Mouse (Mus musculus) liver, embryonic 13.5 days (tissue): ENCODE measurements around the gene Irx3. TPM values are rescaled to one million over a fixed set of nuclear protein-coding genes. Genes with fewer than 3 reads are reported as not detected.

ENCODE experiments used
- ATAC-seq: fragments of 200-750 bp; cut with Nextera tagmentation; 2 replicates; pipeline ENCODE4 v1.8.0; 2017; ENCODE audit warnings: low read depth, mild to moderate bottlenecking, moderate number of reproducible peaks, moderate library complexity
- DNase-seq: peaks from one replicate; pipeline ENCODE4 v3.0.0; 2022
- H3K27ac ChIP-seq: fragments of 300-500 bp; sonication (generic); 2 replicates; pipeline ENCODE4 v1.5.1; 2015; ENCODE audit warnings: moderate library complexity, mild to moderate bottlenecking, inconsistent platforms
- H3K27me3 ChIP-seq: fragments of 300-500 bp; sonication (generic); 2 replicates; pipeline ENCODE4 v1.6.1; 2015; ENCODE audit warnings: mild to moderate bottlenecking, inconsistent platforms
- H3K36me3 ChIP-seq: fragments of 300-500 bp; sonication (generic); 2 replicates; pipeline ENCODE4 v1.6.1; 2015; ENCODE audit warnings: mild to moderate bottlenecking, inconsistent platforms
- H3K4me1 ChIP-seq: fragments of 300-500 bp; sonication (generic); replicated peaks from 2 replicates; pipeline ENCODE4 v1.6.1; 2015; ENCODE audit warnings: inconsistent platforms
- H3K4me2 ChIP-seq: fragments of 300-500 bp; sonication (generic); 2 replicates; pipeline ENCODE4 v1.6.1; 2015; ENCODE audit warnings: inconsistent platforms, mild to moderate bottlenecking, moderate library complexity
- H3K4me3 ChIP-seq: fragments of 300-500 bp; sonication (generic); replicated peaks from 2 replicates; pipeline ENCODE4 v1.5.1; 2015; ENCODE audit warnings: mild to moderate bottlenecking, inconsistent platforms
- H3K9ac ChIP-seq: fragments of 300-500 bp; sonication (generic); 2 replicates; pipeline ENCODE4 v1.6.1; 2015; ENCODE audit warnings: mild to moderate bottlenecking, inconsistent platforms
- H3K9me3 ChIP-seq: fragments of 300-500 bp; sonication (generic); replicated peaks from 2 replicates; pipeline ENCODE4 v1.6.1; 2016; ENCODE audit warnings: inconsistent platforms
- WGBS: fragments of 180-500 bp; shearing (Covaris S2); methylation state at CpG from one replicate; pipeline ENCODE4 v1.1.7; 2015; ENCODE audit not compliant: insufficient replicate concordance; 5-methylcytosine and 5-hydroxymethylcytosine counted together
- polyA plus RNA-seq: library from polyadenylated mRNA; unstranded; fragments of >200 nt; fragmentation: Nextera tagmentation; extraction: Ambion mirVana; gene quantifications from 2 replicates; pipeline ENCODE4 v1.2.1, GENCODE M21; 2015

Irx3 gene
- polyA plus RNA-seq, result 0.06 and 0.15 TPM in 2 replicates

DNA sequence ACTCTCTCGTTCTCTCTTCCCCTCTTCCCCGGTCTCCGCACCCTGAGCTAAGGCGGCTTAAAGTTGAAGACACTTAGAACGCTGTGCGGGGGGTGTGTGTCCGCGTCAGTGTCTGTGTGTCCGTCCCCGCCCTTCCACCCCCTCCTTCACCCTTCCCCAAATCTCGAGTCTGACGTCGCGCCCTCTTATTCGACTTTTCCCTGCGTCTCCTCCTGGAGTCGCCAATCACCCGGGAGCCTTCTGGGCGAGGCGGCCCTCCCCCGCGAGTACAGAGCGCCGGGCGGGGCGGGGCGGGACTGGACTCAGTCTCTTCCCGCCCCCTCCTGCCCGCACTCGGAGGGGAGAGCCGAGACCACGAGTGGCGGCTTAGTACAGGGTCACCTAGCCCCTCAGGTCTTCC is at the start of gene Irx3:
Gene Irx3 (minus strand): TSS at position 229 of the 400 bp plus-strand sequence.
- peak within 1 kb of the TSS; percentile 51 for H3K4me3 ChIP-seq
- H3K9me3 ChIP-seq, result no peaks in the 10 kb centered on the region
- no peak within 1 kb of the TSS for H3K9ac ChIP-seq
- ATAC-seq, result peak; percentile 33
- no peaks in the 10 kb centered on the region for H3K36me3 ChIP-seq
- no peak for DNase-seq
- under 1% methylated on average over 33 of the region's 33 CpGs for WGBS
- peaks cover 45% of the 10 kb centered on the region for H3K4me1 ChIP-seq
- H3K27ac ChIP-seq, result no peak within 1 kb of the TSS
- peaks cover 100% of the 10 kb centered on the region for H3K27me3 ChIP-seq
- H3K4me2 ChIP-seq, result peak within 1 kb of the TSS; percentile 68

DNA sequence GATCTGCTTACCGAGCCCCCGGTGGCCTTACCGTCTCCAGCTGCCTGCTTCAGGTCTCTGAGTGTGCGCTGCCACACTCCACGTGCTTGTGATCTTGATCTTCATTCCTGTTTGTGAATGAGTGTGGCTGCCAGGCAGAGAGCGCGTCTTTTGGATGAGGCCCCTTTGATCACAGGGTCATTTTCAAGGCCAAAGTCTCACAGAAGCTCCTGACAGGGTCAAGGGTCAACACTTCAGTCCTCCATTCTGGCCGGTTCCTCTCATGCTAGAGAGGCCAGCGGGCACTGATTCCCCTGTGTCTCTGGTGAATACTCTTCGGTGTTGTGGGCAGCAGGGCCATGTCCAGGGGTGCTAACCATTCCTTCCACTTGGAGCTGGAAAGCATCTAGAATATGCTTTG is 49.5 kb upstream of the Irx3 start:
- Histone ChIP-seq H3K9ac (no peak overlapping the region), H3K9me3 (no peaks in the 10 kb centered on the region), H3K36me3 (no peaks in the 10 kb centered on the region), H3K4me1 (no peaks in the 10 kb centered on the region), H3K27ac (no peak overlapping the region), H3K27me3 (peaks cover 3% of the 10 kb centered on the region; the same call in 1 of the 2 replicates), H3K4me3 (no peak overlapping the region), H3K4me2 (no peak overlapping the region)
- DNase-seq, result no peak
- 63% methylated on average over 10 of the region's 10 CpGs for WGBS
- no peak for ATAC-seq

DNA sequence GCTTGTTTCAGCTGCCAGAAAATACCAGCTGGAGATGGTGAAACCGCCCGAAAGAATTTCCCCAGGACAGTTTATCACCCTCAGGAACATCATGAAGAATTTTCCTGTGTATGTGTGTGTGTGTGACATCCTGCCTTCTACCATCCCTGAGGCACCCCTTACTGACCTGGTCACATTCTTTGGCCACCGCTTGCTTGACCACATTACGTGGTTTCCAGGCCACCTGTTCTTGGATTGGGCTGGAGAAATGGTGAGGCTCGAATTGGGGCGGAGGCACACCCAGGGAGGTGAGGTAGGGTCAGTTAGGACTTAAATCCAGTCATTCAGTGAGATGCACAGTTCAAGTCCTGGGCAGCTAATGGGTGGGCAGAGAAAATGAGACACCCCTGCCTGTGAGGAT is 48.1 kb upstream of the Irx3 start:
- Histone ChIP-seq H3K36me3 (no peaks in the 10 kb centered on the region), H3K4me3 (no peak overlapping the region), H3K9me3 (no peaks in the 10 kb centered on the region), H3K4me2 (no peak overlapping the region), H3K27ac (no peak overlapping the region), H3K4me1 (no peaks in the 10 kb centered on the region), H3K27me3 (0 out of 2 replicates have a peak, but pooled peaks cover 3% of the 10 kb centered on the region), H3K9ac (no peak overlapping the region)
- ATAC-seq (no peak), DNase-seq (no peak)
- WGBS, result 71% methylated on average over 6 of the region's 6 CpGs

DNA sequence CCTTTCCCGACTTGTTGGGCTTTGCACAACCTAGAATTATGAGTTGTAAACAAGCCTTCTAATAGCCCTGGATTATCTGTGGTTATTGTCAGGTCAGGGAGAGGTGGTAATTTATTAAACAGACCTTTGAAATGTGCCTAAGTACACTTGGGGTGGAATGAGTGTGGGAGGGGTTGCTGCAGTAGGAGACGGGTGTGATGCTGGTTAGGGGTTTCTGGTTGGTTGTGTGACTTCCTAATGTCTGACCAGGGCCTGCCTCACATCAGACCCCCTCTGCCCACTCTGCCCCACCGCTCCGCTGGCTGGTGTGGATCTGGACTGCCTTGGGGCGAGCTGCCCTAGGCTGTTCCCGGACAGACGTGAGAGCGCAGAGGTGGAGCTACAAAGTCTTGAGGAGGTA is 47.7 kb upstream of the Irx3 start:
- H3K4me3 ChIP-seq, result no peak overlapping the region
- no peak overlapping the region for H3K9ac ChIP-seq
- no peak for ATAC-seq
- H3K27me3 ChIP-seq, result 0 out of 2 replicates have a peak, but pooled peaks cover 3% of the 10 kb centered on the region
- no peaks in the 10 kb centered on the region for H3K4me1 ChIP-seq
- H3K27ac ChIP-seq, result no peak overlapping the region
- 72% methylated on average over 8 of the region's 8 CpGs for WGBS
- H3K4me2 ChIP-seq, result no peak overlapping the region
- no peaks in the 10 kb centered on the region for H3K36me3 ChIP-seq
- H3K9me3 ChIP-seq, result no peaks in the 10 kb centered on the region
- DNase-seq, result no peak

DNA sequence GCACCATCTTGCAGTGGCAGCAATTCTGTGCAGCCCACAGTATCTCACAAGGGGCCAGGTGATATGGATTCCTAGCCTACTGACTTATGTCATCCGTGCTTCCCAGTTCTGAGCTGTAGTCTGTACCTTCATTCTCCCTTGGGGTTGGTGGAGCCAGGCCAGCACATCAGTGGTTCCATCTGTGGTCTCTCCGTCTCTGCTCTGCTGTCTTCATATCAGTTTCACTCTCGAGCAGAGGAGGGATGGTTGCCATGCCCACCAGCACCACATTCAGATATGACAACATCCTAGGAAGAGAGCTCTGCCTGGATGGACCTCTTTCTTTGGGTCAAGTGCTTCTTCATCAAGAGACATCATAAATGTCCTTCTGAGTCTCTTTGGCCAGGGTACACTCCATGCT is 43.8 kb upstream of the Irx3 start:
- WGBS, result 47% methylated on average over 3 of the region's 3 CpGs
- no peak for DNase-seq
- no peak for ATAC-seq

DNA sequence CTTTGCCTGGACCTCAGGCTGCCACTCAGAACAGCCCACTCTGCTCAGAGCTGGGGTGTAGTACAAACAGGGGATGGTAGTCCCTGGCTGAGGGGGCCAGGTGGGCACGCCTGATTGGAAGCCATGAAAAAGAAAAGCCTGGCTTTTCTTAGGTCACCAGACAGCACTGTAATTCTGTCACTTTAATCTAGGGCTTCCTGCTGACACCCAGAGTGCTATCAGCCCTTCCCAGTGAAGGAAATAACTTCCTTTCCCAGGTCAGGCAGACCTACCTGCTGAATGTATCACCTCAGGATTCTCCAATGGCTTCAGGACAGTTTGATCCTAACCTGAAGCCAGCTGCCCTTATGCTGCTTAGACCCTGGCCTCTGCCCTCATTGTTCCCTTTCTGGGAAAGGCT is 35.3 kb upstream of the Irx3 start:
- no peaks in the 10 kb centered on the region for H3K4me1 ChIP-seq
- H3K27me3 ChIP-seq, result peaks cover 14% of the 10 kb centered on the region; the same call in 1 of the 2 replicates
- H3K9ac ChIP-seq, result no peak overlapping the region
- ATAC-seq (no peak), DNase-seq (no peak)
- H3K36me3 ChIP-seq, result no peaks in the 10 kb centered on the region
- 6% methylated on average over 1 of the region's 1 CpGs for WGBS
- H3K27ac ChIP-seq, result no peak overlapping the region
- H3K4me3 ChIP-seq, result no peak overlapping the region
- H3K4me2 ChIP-seq, result no peak overlapping the region
- H3K9me3 ChIP-seq, result no peaks in the 10 kb centered on the region

More for the DNA sequence above, 43.8 kb upstream of the Irx3 start:
- H3K4me3 ChIP-seq, result no peak overlapping the region
- no peak overlapping the region for H3K27ac ChIP-seq
- no peak overlapping the region for H3K9ac ChIP-seq
- 0 out of 2 replicates have a peak, but pooled peaks cover 3% of the 10 kb centered on the region for H3K27me3 ChIP-seq
- H3K36me3 ChIP-seq, result no peaks in the 10 kb centered on the region
- H3K9me3 ChIP-seq, result no peaks in the 10 kb centered on the region
- no peak overlapping the region for H3K4me2 ChIP-seq
- H3K4me1 ChIP-seq, result no peaks in the 10 kb centered on the region

DNA sequence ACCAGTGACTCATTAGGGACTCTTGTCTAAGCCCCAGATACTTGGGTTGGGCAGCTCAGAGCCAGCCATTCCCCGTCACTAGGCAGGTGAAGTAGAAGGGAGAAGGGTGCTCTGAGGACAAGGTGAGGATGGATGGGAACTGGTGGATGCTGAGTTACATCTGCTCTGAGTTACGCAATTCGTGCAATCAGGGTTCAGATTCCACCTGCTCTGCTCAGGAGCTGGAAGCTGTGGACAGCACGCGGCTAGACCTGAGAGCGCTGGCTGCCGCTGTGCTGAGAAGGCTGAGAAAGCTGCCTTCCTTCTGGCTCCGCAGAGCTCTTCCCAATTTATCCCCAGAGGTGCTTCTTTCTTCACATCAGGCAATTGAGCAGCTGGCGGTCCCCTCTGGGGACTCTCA is 34.8 kb upstream of the Irx3 start:
- peaks cover 14% of the 10 kb centered on the region; the same call in 1 of the 2 replicates for H3K27me3 ChIP-seq
- no peaks in the 10 kb centered on the region for H3K9me3 ChIP-seq
- WGBS, result 49% methylated on average over 9 of the region's 9 CpGs
- no peak for ATAC-seq
- no peak for DNase-seq
- no peaks in the 10 kb centered on the region for H3K36me3 ChIP-seq
- no peaks in the 10 kb centered on the region for H3K4me1 ChIP-seq
- no peak overlapping the region for H3K4me3 ChIP-seq
- H3K9ac ChIP-seq, result no peak overlapping the region
- no peak overlapping the region for H3K4me2 ChIP-seq
- H3K27ac ChIP-seq, result no peak overlapping the region

DNA sequence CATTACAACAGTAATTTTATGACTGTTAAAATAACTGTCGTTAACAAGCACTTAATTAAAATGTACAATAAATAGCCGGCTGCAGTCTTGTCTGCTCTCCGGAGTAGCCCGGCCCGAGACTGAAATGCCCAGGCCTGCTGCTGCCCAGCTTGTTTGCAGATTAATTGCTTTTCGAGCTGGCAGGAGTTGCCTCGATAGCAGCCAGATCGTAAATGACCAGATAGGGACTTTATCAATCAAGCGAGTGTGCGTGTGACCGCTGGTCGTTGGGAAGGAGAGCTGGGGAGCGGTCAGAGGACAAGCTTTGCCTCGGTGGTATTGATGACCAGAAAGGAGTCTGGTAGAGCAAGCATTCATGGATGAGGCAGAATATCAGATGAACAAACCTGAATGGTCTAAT is 25.8 kb upstream of the Irx3 start:
- Histone ChIP-seq H3K4me2 (no peak overlapping the region), H3K27ac (no peak overlapping the region), H3K27me3 (no peaks in the 10 kb centered on the region), H3K9me3 (no peaks in the 10 kb centered on the region), H3K9ac (no peak overlapping the region), H3K36me3 (no peaks in the 10 kb centered on the region), H3K4me1 (no peaks in the 10 kb centered on the region), H3K4me3 (no peak overlapping the region)
- no peak for DNase-seq
- ATAC-seq, result no peak
- 74% methylated on average over 14 of the region's 14 CpGs for WGBS

DNA sequence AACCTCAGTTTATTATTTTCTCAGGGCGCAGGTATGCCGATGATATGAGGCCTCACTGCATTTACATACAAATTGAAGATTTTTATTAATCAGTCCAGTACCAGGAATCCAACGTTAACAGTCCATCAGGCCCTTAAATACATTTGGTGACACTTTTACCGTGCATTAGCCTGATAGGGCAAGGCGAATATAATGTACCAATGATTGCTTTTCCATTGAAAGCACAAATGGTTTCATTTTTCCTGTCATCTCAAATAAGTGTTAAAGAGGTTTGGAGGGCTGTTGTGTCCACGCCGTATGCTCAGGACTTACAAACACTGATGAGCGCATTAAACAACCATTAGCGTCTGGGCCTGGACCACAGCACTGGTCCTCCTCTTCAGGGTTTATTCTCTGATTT is 25.3 kb upstream of the Irx3 start:
- H3K27ac ChIP-seq, result no peak overlapping the region
- H3K27me3 ChIP-seq, result no peaks in the 10 kb centered on the region
- H3K4me2 ChIP-seq, result no peak overlapping the region
- DNase-seq (no peak), ATAC-seq (no peak)
- no peaks in the 10 kb centered on the region for H3K36me3 ChIP-seq
- H3K9ac ChIP-seq, result no peak overlapping the region
- H3K4me3 ChIP-seq, result no peak overlapping the region
- WGBS, result 80% methylated on average over 9 of the region's 9 CpGs
- no peaks in the 10 kb centered on the region for H3K4me1 ChIP-seq
- no peaks in the 10 kb centered on the region for H3K9me3 ChIP-seq

DNA sequence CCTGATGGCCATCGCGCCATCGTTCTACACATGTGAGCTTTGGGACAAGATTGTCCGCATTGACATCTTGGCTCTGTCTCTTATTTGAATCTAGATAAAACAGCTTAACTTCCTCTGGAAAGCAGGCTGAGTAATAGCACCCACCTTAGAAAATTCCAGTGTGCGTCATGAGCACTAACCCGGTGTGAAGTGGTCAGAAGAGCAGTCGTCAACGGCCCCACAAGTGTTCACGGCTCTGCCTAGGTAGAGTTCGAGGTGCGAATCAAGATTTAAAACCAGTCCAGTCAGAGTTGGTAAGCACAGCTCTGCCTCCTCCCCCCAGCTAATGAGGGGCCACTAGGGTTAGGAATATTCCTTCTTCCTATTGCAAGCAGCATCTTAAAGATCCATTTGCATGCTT is 21.5 kb upstream of the Irx3 start:
- no peaks in the 10 kb centered on the region for H3K9me3 ChIP-seq
- ATAC-seq (no peak), DNase-seq (no peak)
- no peak overlapping the region for H3K4me3 ChIP-seq
- H3K27me3 ChIP-seq, result 0 out of 2 replicates have a peak, but pooled peaks cover 2% of the 10 kb centered on the region
- peaks cover 5% of the 10 kb centered on the region; the same call in 1 of the 2 replicates for H3K4me1 ChIP-seq
- H3K36me3 ChIP-seq, result no peaks in the 10 kb centered on the region
- no peak overlapping the region for H3K9ac ChIP-seq
- H3K27ac ChIP-seq, result no peak overlapping the region
- 72% methylated on average over 11 of the region's 11 CpGs for WGBS
- no peak overlapping the region for H3K4me2 ChIP-seq

DNA sequence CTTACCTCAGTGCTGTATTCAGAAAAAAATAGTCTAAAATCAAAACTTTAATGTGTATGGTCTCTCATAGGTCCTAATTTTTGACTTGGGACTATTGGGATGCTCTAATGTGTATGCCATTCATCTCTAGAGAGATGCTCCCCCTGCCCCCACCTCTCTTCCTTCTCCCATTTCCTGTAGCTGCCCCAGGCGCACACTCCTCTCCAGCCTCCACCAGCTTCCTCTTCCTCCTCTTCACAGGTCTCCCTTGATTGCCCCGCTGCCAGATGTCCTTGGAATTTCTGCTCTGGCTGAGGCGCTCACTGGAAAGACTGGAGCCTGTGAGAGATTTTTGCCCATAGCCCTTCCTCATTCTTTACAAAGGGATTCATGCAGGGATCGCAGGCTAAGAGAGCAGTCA is 20.9 kb upstream of the Irx3 start:
- Histone ChIP-seq H3K4me1 (peaks cover 5% of the 10 kb centered on the region; the same call in 1 of the 2 replicates), H3K9me3 (no peaks in the 10 kb centered on the region), H3K27me3 (0 out of 2 replicates have a peak, but pooled peaks cover 2% of the 10 kb centered on the region), H3K27ac (no peak overlapping the region), H3K9ac (no peak overlapping the region), H3K4me3 (no peak overlapping the region), H3K4me2 (no peak overlapping the region), H3K36me3 (no peaks in the 10 kb centered on the region)
- ATAC-seq, result no peak
- WGBS, result 34% methylated on average over 4 of the region's 4 CpGs
- no peak for DNase-seq

DNA sequence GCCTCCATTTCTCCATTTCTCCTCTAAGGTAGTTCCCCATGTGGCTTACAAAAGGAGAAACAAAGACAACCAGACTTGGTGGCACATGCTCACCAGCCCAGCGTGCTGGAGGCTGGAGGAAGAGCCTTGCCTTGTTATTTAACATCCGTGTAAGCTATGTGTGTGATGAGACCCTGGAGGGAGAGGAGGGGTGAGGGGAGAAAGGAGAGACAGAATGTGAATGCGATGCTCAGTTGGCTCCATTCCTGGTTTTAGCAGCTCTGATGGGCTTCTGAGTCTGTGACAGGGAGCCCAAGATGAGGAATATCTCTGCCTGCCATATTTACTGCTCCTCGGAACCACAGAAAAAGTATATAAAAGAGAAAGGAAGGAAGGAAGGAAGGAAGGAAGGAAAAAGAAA is 20.1 kb upstream of the Irx3 start:
- Histone ChIP-seq H3K4me3 (no peak overlapping the region), H3K4me2 (no peak overlapping the region), H3K27ac (no peak overlapping the region), H3K4me1 (peaks cover 5% of the 10 kb centered on the region; the same call in 1 of the 2 replicates), H3K36me3 (no peaks in the 10 kb centered on the region), H3K9ac (no peak overlapping the region), H3K9me3 (no peaks in the 10 kb centered on the region), H3K27me3 (0 out of 2 replicates have a peak, but pooled peaks cover 6% of the 10 kb centered on the region)
- DNase-seq (no peak), ATAC-seq (no peak)
- 35% methylated on average over 4 of the region's 4 CpGs for WGBS
